Mouse (Mus musculus): ENCODE measurements around the gene Pipox. TPM values are rescaled to one million over a fixed set of nuclear protein-coding genes. Genes with fewer than 3 reads are reported as not detected.

Gene Pipox
- polyA plus RNA-seq, 1 experiment from 2014 or later, result 12.6 TPM

DNA sequence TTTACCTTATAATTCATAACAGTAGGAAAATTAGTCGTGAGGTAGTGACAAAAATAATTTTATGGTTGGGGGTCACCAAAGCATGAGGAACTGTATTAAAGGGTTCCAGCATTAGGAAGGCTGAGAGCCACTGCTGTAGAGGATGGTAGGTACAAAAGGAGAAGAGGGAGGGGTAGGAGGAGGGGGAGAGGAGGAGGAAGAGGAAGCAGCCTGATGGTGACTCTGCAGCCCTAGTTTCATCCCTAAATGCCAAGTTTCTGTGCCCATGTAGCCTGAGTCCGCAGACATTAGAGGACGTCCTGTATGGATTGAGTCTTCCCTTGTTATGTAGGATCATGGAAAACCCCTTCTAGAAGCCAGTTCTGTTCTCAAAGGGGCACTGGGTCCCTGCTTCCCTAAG, 20.8 kb downstream of the Pipox start:
- H3K4me1 ChIP-seq (replicated peaks; ENCODE audit: control insufficient read depth, insufficient read depth, low read length), result peaks cover 78% of the 10 kb centered on the region
- no peak overlapping the region for H3K9ac ChIP-seq (replicated peaks; ENCODE audit: low read depth, low read length)
- H3K27ac ChIP-seq (ENCODE audit: low read length), result peak overlapping the region; percentile 87
- 61% methylated on average over 3 of the region's 3 CpGs for WGBS
- H3K9me3 ChIP-seq (ENCODE audit: control insufficient read depth, low read length), result no peaks in the 10 kb centered on the region
- H3K36me3 ChIP-seq (ENCODE audit: control insufficient read depth, insufficient read depth), result no peaks in the 10 kb centered on the region
- no peak for ATAC-seq
- H3K4me2 ChIP-seq (ENCODE audit: low read length), result no peak overlapping the region
- no peaks in the 10 kb centered on the region for H3K27me3 ChIP-seq (replicated peaks; ENCODE audit: control insufficient read depth, insufficient read depth, low read length)
- H3K4me3 ChIP-seq (replicated peaks; ENCODE audit: low read length), result no peak overlapping the region

GRCm38 (mm10) chr11:77872685-77873084, 21.2 kb downstream of the Pipox start:
- H3K36me3 ChIP-seq (ENCODE audit: control insufficient read depth, insufficient read depth), result no peaks in the 10 kb centered on the region

GRCm38 (mm10) chr11:77872236-77872635, 21.7 kb downstream of the Pipox start:
- Histone ChIP-seq H3K36me3 (ENCODE audit: control insufficient read depth, insufficient read depth) (no peaks in the 10 kb centered on the region), H3K27ac (ENCODE audit: low read length) (peak overlapping the region; percentile 87), H3K4me1 (replicated peaks; ENCODE audit: control insufficient read depth, insufficient read depth, low read length) (peaks cover 84% of the 10 kb centered on the region), H3K9ac (replicated peaks; ENCODE audit: low read depth, low read length) (no peak overlapping the region; the same call in 1 of the 2 replicates), H3K27me3 (replicated peaks; ENCODE audit: control insufficient read depth, insufficient read depth, low read length) (no peaks in the 10 kb centered on the region), H3K9me3 (ENCODE audit: control insufficient read depth, low read length) (no peaks in the 10 kb centered on the region), H3K4me2 (ENCODE audit: low read length) (peak overlapping the region; percentile 24), H3K4me3 (replicated peaks; ENCODE audit: low read length) (no peak overlapping the region)
- peak; percentile 26; the same call in 1 of the 2 replicates for ATAC-seq
- 5% methylated on average over 11 of the region's 11 CpGs for WGBS

More at GRCm38 (mm10) chr11:77872685-77873084, 21.2 kb downstream of the Pipox start:
- H3K9ac ChIP-seq (replicated peaks; ENCODE audit: low read depth, low read length), result peak overlapping the region; percentile 45; the same call in 1 of the 2 replicates
- peaks cover 82% of the 10 kb centered on the region for H3K4me1 ChIP-seq (replicated peaks; ENCODE audit: control insufficient read depth, insufficient read depth, low read length)
- H3K4me2 ChIP-seq (ENCODE audit: low read length), result peak overlapping the region; percentile 24
- no peak overlapping the region for H3K4me3 ChIP-seq (replicated peaks; ENCODE audit: low read length)
- WGBS, result 17% methylated on average over 7 of the region's 7 CpGs
- H3K27ac ChIP-seq (ENCODE audit: low read length), result peak overlapping the region; percentile 87
- no peaks in the 10 kb centered on the region for H3K9me3 ChIP-seq (ENCODE audit: control insufficient read depth, low read length)
- no peaks in the 10 kb centered on the region for H3K27me3 ChIP-seq (replicated peaks; ENCODE audit: control insufficient read depth, insufficient read depth, low read length)
- ATAC-seq, result no peak

- WGBS, result 7% methylated on average over 4 of the region's 4 CpGs
- Histone ChIP-seq H3K4me3 (replicated peaks; ENCODE audit: low read length) (no peak overlapping the region), H3K27ac (ENCODE audit: low read length) (peak overlapping the region; percentile 85), H3K4me2 (ENCODE audit: low read length) (no peak overlapping the region), H3K9ac (replicated peaks; ENCODE audit: low read depth, low read length) (no peak overlapping the region), H3K36me3 (ENCODE audit: control insufficient read depth, insufficient read depth) (no peaks in the 10 kb centered on the region), H3K27me3 (replicated peaks; ENCODE audit: control insufficient read depth, insufficient read depth, low read length) (no peaks in the 10 kb centered on the region), H3K9me3 (ENCODE audit: control insufficient read depth, low read length) (no peaks in the 10 kb centered on the region), H3K4me1 (replicated peaks; ENCODE audit: control insufficient read depth, insufficient read depth, low read length) (peaks cover 84% of the 10 kb centered on the region)
- ATAC-seq, result peak; percentile 77
These were observed 22.5 kb downstream of the Pipox start for GRCm38 (mm10) chr11:77871436-77871835.

DNA sequence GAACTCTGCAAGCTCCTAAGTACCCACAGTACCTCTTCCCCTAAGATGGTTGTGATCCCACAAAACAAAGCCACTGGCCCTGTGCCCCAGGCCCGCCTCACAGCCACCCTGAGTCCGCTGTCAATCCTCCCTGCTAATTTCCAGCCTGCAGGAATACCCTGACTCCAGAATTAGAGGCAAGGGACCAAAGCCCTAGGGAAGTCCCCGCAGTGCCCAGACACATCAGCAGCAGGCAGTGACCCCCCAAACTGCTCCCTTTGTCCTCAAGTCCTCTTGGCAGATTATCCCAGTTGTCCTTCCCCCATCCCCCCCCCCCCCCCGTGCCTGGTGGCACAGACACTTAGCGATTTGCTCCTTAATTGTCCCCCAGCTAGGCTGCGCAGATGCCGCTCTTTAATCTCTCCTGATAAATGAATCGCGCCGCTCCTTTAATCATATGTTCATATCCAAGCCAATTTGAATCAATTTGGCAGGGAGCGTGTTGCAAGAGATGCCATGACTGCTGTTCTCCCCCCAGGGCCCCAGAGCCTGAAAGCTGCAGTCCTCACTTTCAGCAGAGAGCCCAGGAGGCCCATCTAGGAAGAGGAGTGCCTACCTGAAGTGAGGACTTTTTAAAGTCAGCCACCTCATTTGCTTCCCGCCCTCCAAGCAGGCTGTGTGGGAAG, 26.3 kb downstream of the Pipox start:
- ATAC-seq, result peak; percentile 49
- Histone ChIP-seq H3K4me1 (replicated peaks; ENCODE audit: control insufficient read depth, insufficient read depth, low read length) (peaks cover 69% of the 10 kb centered on the region), H3K27ac (ENCODE audit: low read length) (peak overlapping the region; percentile 80), H3K4me3 (replicated peaks; ENCODE audit: low read length) (no peak overlapping the region), H3K9me3 (ENCODE audit: control insufficient read depth, low read length) (no peaks in the 10 kb centered on the region), H3K36me3 (ENCODE audit: control insufficient read depth, insufficient read depth) (no peaks in the 10 kb centered on the region), H3K4me2 (ENCODE audit: low read length) (no peak overlapping the region), H3K9ac (replicated peaks; ENCODE audit: low read depth, low read length) (peak overlapping the region; percentile 32; the same call in 1 of the 2 replicates), H3K27me3 (replicated peaks; ENCODE audit: control insufficient read depth, insufficient read depth, low read length) (no peaks in the 10 kb centered on the region)
- 8% methylated on average over 11 of the region's 12 CpGs for WGBS

- H3K4me1 ChIP-seq (replicated peaks; ENCODE audit: control insufficient read depth, insufficient read depth, low read length), result peaks cover 69% of the 10 kb centered on the region
- H3K4me3 ChIP-seq (replicated peaks; ENCODE audit: low read length), result no peak overlapping the region
- no peaks in the 10 kb centered on the region for H3K9me3 ChIP-seq (ENCODE audit: control insufficient read depth, low read length)
- no peak overlapping the region for H3K9ac ChIP-seq (replicated peaks; ENCODE audit: low read depth, low read length)
- no peak overlapping the region for H3K4me2 ChIP-seq (ENCODE audit: low read length)
- 63% methylated on average over 12 of the region's 12 CpGs for WGBS
- H3K27me3 ChIP-seq (replicated peaks; ENCODE audit: control insufficient read depth, insufficient read depth, low read length), result no peaks in the 10 kb centered on the region
- H3K27ac ChIP-seq (ENCODE audit: low read length), result peak overlapping the region; percentile 5
- no peak for ATAC-seq
- no peaks in the 10 kb centered on the region for H3K36me3 ChIP-seq (ENCODE audit: control insufficient read depth, insufficient read depth)
These were observed 29.1 kb downstream of the Pipox start for GRCm38 (mm10) chr11:77864771-77865170.

DNA sequence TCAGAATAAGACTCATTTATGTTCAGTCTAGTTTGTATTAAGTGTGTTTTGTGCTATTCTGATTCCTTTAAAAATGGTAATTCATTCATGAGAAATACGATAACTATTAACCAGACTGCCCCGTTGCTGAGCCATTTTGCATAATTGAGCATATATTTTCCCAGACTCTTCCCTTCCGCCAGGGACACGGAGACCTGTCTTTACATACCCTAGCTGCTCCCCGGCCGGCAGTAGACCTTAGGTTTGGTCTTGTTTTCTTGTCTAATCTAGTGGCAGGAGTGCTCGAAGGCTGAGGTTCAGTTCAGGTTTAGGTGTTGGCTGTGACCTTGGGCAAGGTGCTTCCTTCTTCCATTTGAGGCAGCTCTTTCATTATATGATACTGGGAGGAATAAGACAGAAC, 31.0 kb downstream of the Pipox start:
- WGBS, result 59% methylated on average over 7 of the region's 7 CpGs
- Histone ChIP-seq H3K27me3 (replicated peaks; ENCODE audit: control insufficient read depth, insufficient read depth, low read length) (no peaks in the 10 kb centered on the region), H3K4me1 (replicated peaks; ENCODE audit: control insufficient read depth, insufficient read depth, low read length) (peaks cover 69% of the 10 kb centered on the region)

GRCm38 (mm10) chr11:77860947-77861346, 32.9 kb downstream of the Pipox start:
- H3K4me2 ChIP-seq (ENCODE audit: low read length), result no peak overlapping the region

More for the DNA sequence above, 31.0 kb downstream of the Pipox start:
- H3K27ac ChIP-seq (ENCODE audit: low read length), result no peak overlapping the region
- H3K36me3 ChIP-seq (ENCODE audit: control insufficient read depth, insufficient read depth), result no peaks in the 10 kb centered on the region
- H3K4me3 ChIP-seq (replicated peaks; ENCODE audit: low read length), result no peak overlapping the region
- no peak overlapping the region for H3K4me2 ChIP-seq (ENCODE audit: low read length)
- H3K9me3 ChIP-seq (ENCODE audit: control insufficient read depth, low read length), result no peaks in the 10 kb centered on the region
- no peak for ATAC-seq
- no peak overlapping the region for H3K9ac ChIP-seq (replicated peaks; ENCODE audit: low read depth, low read length)

GRCm38 (mm10) chr11:77858589-77858988, 35.3 kb downstream of the Pipox start:
- Histone ChIP-seq H3K4me1 (replicated peaks; ENCODE audit: control insufficient read depth, insufficient read depth, low read length) (peaks cover 63% of the 10 kb centered on the region), H3K9ac (replicated peaks; ENCODE audit: low read depth, low read length) (peak overlapping the region; percentile 44; the same call in 1 of the 2 replicates), H3K36me3 (ENCODE audit: control insufficient read depth, insufficient read depth) (peaks cover 5% of the 10 kb centered on the region; the same call in 1 of the 2 replicates), H3K27ac (ENCODE audit: low read length) (peak overlapping the region; percentile 90), H3K9me3 (ENCODE audit: control insufficient read depth, low read length) (no peaks in the 10 kb centered on the region), H3K4me2 (ENCODE audit: low read length) (no peak overlapping the region; the same call in 1 of the 2 replicates), H3K27me3 (replicated peaks; ENCODE audit: control insufficient read depth, insufficient read depth, low read length) (no peaks in the 10 kb centered on the region), H3K4me3 (replicated peaks; ENCODE audit: low read length) (no peak overlapping the region)
- WGBS, result 10% methylated on average over 9 of the region's 9 CpGs
- ATAC-seq, result peak; percentile 59

More at GRCm38 (mm10) chr11:77860947-77861346, 32.9 kb downstream of the Pipox start:
- H3K9ac ChIP-seq (replicated peaks; ENCODE audit: low read depth, low read length), result no peak overlapping the region
- no peaks in the 10 kb centered on the region for H3K9me3 ChIP-seq (ENCODE audit: control insufficient read depth, low read length)
- H3K4me1 ChIP-seq (replicated peaks; ENCODE audit: control insufficient read depth, insufficient read depth, low read length), result peaks cover 62% of the 10 kb centered on the region
- H3K36me3 ChIP-seq (ENCODE audit: control insufficient read depth, insufficient read depth), result 0 out of 2 replicates have a peak, but pooled peaks cover 2% of the 10 kb centered on the region
- 55% methylated on average over 9 of the region's 9 CpGs for WGBS
- no peak overlapping the region for H3K4me3 ChIP-seq (replicated peaks; ENCODE audit: low read length)
- no peak for ATAC-seq
- H3K27me3 ChIP-seq (replicated peaks; ENCODE audit: control insufficient read depth, insufficient read depth, low read length), result no peaks in the 10 kb centered on the region
- no peak overlapping the region for H3K27ac ChIP-seq (ENCODE audit: low read length)
